Mouse (Mus musculus): ENCODE measurements at regions not wholly inside any gene's neighbourhood (a gene's known extent, or its start where the extent isn't known, plus 50 kb on each side); places are given as distances from the start of the nearest gene placed in this dataset.

- TF ChIP-seq CTCF (IDR thresholded peaks at IDR 0.05; ENCODE audit: borderline replicate concordance, control insufficient read depth, extremely low read depth, insufficient read depth, low read length, poor library complexity) (no peak), POLR2A (IDR thresholded peaks at IDR 0.05; ENCODE audit: control insufficient read depth, extremely low read depth, insufficient read depth, low read length, poor library complexity) (no peak)
Measured at GRCm38 (mm10) chr13:6157946-6158345, 296.7 kb downstream of the Klf6 start.
